ENCODE assay signal across 14 mouse cellular contexts in genomic region chr2:103745481-103745880, GRCm38 (mm10). TPM values are rescaled to one million over a fixed set of nuclear protein-coding genes. Genes with fewer than 3 reads are reported as not detected.
DNase-seq lines count a peak whose midpoint lies in the region; TF ChIP-seq lines count a peak whose summit lies in the region.
"Had no signal": no experiment of that assay in that cellular context is flagged by ENCODE, and none has a peak within 500 bp of the region (broad histone marks: within the 10 kb centered on the region; RNA-seq: fewer than 3 reads in every experiment).

No protein-coding gene starts in this region.

- DNase-seq in gastrocnemius, adult 2 months, result peak; percentile 51
- no peak for DNase-seq in gastrocnemius, adult 8-10 months (ENCODE audit: low spot score in 2 of 2)
- DNase-seq in kidney, postnatal 36 days, result peak; percentile 4 to 27
- DNase-seq in kidney, adult 18-20 months, result no peak
- DNase-seq in adrenal gland, adult (ENCODE audit: inconsistent age in 2 of 2, low spot score in 1 of 2), result peak; percentile 72 to 79
- peak; percentile 65 to 77 for DNase-seq in adrenal gland, postnatal 36 days
- DNase-seq in retina, embryonic 14.5 days (ENCODE audit: low spot score), result no peak
- DNase-seq: spleen, adult 18-20 months had no signal

- H3K4me3 ChIP-seq in gastrocnemius, adult 2 months, result no peak overlapping the region
- H3K4me3 ChIP-seq: hindbrain, embryonic 10.5 days; intestine, embryonic 15.5 days; limb, embryonic 15.5 days; lung, embryonic 15.5 days; midbrain, embryonic 15.5 days had no signal

- no peak overlapping the region for H3K27ac ChIP-seq in gastrocnemius, adult 2 months
- H3K27ac ChIP-seq: hindbrain, embryonic 10.5 days; intestine, embryonic 15.5 days; limb, embryonic 15.5 days; lung, embryonic 15.5 days; midbrain, embryonic 15.5 days; stomach, postnatal 0 days had no signal

- TF ChIP-seq CTCF in gastrocnemius, adult 2 months (IDR thresholded peaks at IDR 0.05), result no peak

- intact Hi-C loops in gastrocnemius, adult 2 months (cut with DNase I), result no loop called here

RNA-seq across cellular contexts. Expression of gene Nat10, which starts 15.6 kb away (rescaled TPM):
- 10 to 100 TPM; 15.8 to 18.3 TPM for total RNA-seq in gastrocnemius, adult 2 months (2021)
- total RNA-seq in gastrocnemius, adult 8-10 months (2022), result 10 to 100 TPM; 13.7 to 16.7 (median 14.6) TPM
- total RNA-seq in adrenal gland, postnatal 36 days (2021), result 10 to 100 TPM; 34.4 to 37.3 TPM

RNA-seq across cellular contexts. Expression of gene Caprin1, which starts 52.0 kb away (rescaled TPM):
- 100 to 1,000 TPM in 1 of 2 experiments, 10 to 100 TPM in 1; 87.3 to 112 TPM for total RNA-seq in gastrocnemius, adult 2 months (2021)
- total RNA-seq in gastrocnemius, adult 8-10 months (2022), result 10 to 100 TPM; 75.5 to 94.5 (median 78.7) TPM
- 100 to 1,000 TPM; 433 to 467 TPM for total RNA-seq in adrenal gland, postnatal 36 days (2021)

Comparison
In these comparisons a context has a peak if more than half of its experiments do, and no peak if none do; other contexts are left out.
1. DNase-seq: peak in gastrocnemius, adult 2 months (single experiment), kidney, postnatal 36 days (2 of 2), adrenal gland, adult (2 of 2) and adrenal gland, postnatal 36 days (2 of 2); none in gastrocnemius, adult 8-10 months (0 of 2), kidney, adult 18-20 months (single experiment) and retina, embryonic 14.5 days (single experiment).